Mouse (Mus musculus): ENCODE results near the gene Syne3. TPM values are rescaled to one million over a fixed set of nuclear protein-coding genes. Genes with fewer than 3 reads are reported as not detected.

Syne3 gene
- total RNA-seq, 2 experiments from 2014 or later: 5.7 TPM

Small RNAs within 50 kb of the gene (microRNA-seq; reads per million reads assigned to microRNA genes)
- gene Mir3069: 1.3 to 4.5 reads per million in 2 experiments

Other genes starting within 250 kb of the Syne3 start
- 1 to 10 TPM; 2.3 to 2.5 TPM for gene Clmn, start 144.7 kb downstream of the Syne3 start, total RNA-seq (2021)
- gene Glrx5, start 22.9 kb upstream of the Syne3 start, total RNA-seq (2021): 10 to 100 TPM; 66.0 to 67.1 TPM
- gene Tcl1b2, start 136.2 kb upstream of the Syne3 start, total RNA-seq (2021): not detected
- not detected for gene Tcl1b1, start 149.9 kb upstream of the Syne3 start, total RNA-seq (2021)
- not detected for gene Tcl1b5, start 166.5 kb upstream of the Syne3 start, total RNA-seq (2021)
- gene Tcl1b3, start 181.2 kb upstream of the Syne3 start, total RNA-seq (2021): not detected
- not detected for gene Tcl1b4, start 192.1 kb upstream of the Syne3 start, total RNA-seq (2021)
- gene Tcl1, start 213.0 kb upstream of the Syne3 start, total RNA-seq (2021): not detected